In the genomic region with DNA sequence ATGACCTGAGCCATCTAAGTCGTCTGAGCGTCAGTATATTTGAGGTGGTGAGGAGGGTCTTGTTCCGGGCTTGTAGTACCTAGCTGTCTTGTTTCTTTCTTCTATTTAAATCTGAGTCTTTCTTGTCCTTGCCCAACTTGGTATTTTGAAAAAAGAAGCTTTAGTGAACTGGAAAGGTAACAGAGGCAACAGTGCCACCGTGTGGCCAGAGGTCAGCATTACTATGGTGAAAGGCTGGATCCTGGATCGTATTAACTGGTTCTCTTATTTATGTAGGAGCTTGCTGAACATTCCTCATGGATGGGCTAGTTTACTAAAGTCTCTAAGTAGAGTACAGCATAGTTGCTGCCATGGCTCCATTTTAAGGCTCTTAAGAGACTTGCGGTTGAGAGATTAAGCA, we compare ENCODE assay signal across 8 mouse cellular contexts. TPM values are rescaled to one million over a fixed set of nuclear protein-coding genes. Genes with fewer than 3 reads are reported as not detected.
A peak's percentile ranks its signal among the peaks of the same experiment; 100 is the strongest.
DNase-seq lines count a peak whose midpoint lies in the region; ATAC-seq lines count a peak whose summit lies in the region.

No protein-coding gene starts in this region.

- no peaks in the 10 kb centered on the region for H3K4me1 ChIP-seq in midbrain, embryonic 11.5 days (ENCODE audit: control insufficient read depth, insufficient read depth, low read length)
- no peaks in the 10 kb centered on the region for H3K4me1 ChIP-seq in midbrain, embryonic 13.5 days (replicated peaks)
- no peaks in the 10 kb centered on the region for H3K4me1 ChIP-seq in embryonic facial prominence, embryonic 10.5 days
- H3K4me1 ChIP-seq in limb, embryonic 10.5 days = no peaks in the 10 kb centered on the region

- no peaks in the 10 kb centered on the region for H3K27me3 ChIP-seq in midbrain, embryonic 11.5 days (ENCODE audit: control insufficient read depth, insufficient read depth, low read length)
- H3K27me3 ChIP-seq in midbrain, embryonic 13.5 days = 0 out of 2 replicates have a peak, but pooled peaks cover 6% of the 10 kb centered on the region
- no peaks in the 10 kb centered on the region for H3K27me3 ChIP-seq in embryonic facial prominence, embryonic 10.5 days (replicated peaks; ENCODE audit: low read depth, poor library complexity, severe bottlenecking)
- no peaks in the 10 kb centered on the region for H3K27me3 ChIP-seq in limb, embryonic 10.5 days (ENCODE audit: low read depth, poor library complexity, severe bottlenecking)

- H3K4me3 ChIP-seq in midbrain, embryonic 11.5 days (ENCODE audit: low read depth, low read length) = no peak overlapping the region
- H3K4me3 ChIP-seq in midbrain, embryonic 13.5 days (replicated peaks) = no peak overlapping the region
- no peak overlapping the region for H3K4me3 ChIP-seq in embryonic facial prominence, embryonic 10.5 days
- H3K4me3 ChIP-seq in limb, embryonic 10.5 days = no peak overlapping the region

- peak; percentile 97 for DNase-seq in midbrain, embryonic 11.5 days (ENCODE audit: low spot score, missing footprints)
- DNase-seq in adrenal gland, postnatal 25 days = peak; percentile 83
- peak; percentile 79 for DNase-seq in embryonic facial prominence, embryonic 10.5 days (ENCODE audit: low spot score)
- DNase-seq in induced T-regulatory cell, adult 2 months (ENCODE audit: low read depth) = peak; percentile 86
- DNase-seq in limb, embryonic 10.5 days (ENCODE audit: low spot score) = peak; percentile 85
- DNase-seq in retina, embryonic 14.5 days (ENCODE audit: low spot score) = peak; percentile 89
- DNase-seq in urinary bladder, postnatal 10 days (ENCODE audit: low spot score) = peak; percentile 27

- no peak overlapping the region for H3K4me2 ChIP-seq in midbrain, embryonic 11.5 days
- H3K4me2 ChIP-seq in midbrain, embryonic 13.5 days (replicated peaks) = no peak overlapping the region

- no peaks in the 10 kb centered on the region for H3K9me3 ChIP-seq in midbrain, embryonic 11.5 days (ENCODE audit: control insufficient read depth, low read length)
- H3K9me3 ChIP-seq in midbrain, embryonic 13.5 days = no peaks in the 10 kb centered on the region
- H3K9me3 ChIP-seq in embryonic facial prominence, embryonic 10.5 days = no peaks in the 10 kb centered on the region
- no peaks in the 10 kb centered on the region for H3K9me3 ChIP-seq in limb, embryonic 10.5 days (replicated peaks)

- ATAC-seq in midbrain, embryonic 11.5 days (ENCODE audit: low FRiP score) = no peak
- ATAC-seq in midbrain, embryonic 13.5 days = no peak

- H3K9ac ChIP-seq in midbrain, embryonic 11.5 days (ENCODE audit: low read length) = no peak overlapping the region
- no peak overlapping the region for H3K9ac ChIP-seq in midbrain, embryonic 13.5 days (replicated peaks)

- H3K36me3 ChIP-seq in midbrain, embryonic 11.5 days (ENCODE audit: control insufficient read depth, insufficient read depth, low read length) = no peaks in the 10 kb centered on the region
- no peaks in the 10 kb centered on the region for H3K36me3 ChIP-seq in midbrain, embryonic 13.5 days
- H3K36me3 ChIP-seq in embryonic facial prominence, embryonic 10.5 days (replicated peaks) = no peaks in the 10 kb centered on the region
- no peaks in the 10 kb centered on the region for H3K36me3 ChIP-seq in limb, embryonic 10.5 days

- no peak overlapping the region for H3K27ac ChIP-seq in midbrain, embryonic 11.5 days (ENCODE audit: low read depth, low read length)
- no peak overlapping the region for H3K27ac ChIP-seq in midbrain, embryonic 13.5 days
- H3K27ac ChIP-seq in embryonic facial prominence, embryonic 10.5 days (replicated peaks) = no peak overlapping the region
- no peak overlapping the region for H3K27ac ChIP-seq in limb, embryonic 10.5 days

- 18% methylated on average over 6 of the region's 6 CpGs for WGBS in midbrain, embryonic 11.5 days
- 20% methylated on average over 6 of the region's 6 CpGs for WGBS in midbrain, embryonic 13.5 days
- 17% methylated on average over 6 of the region's 6 CpGs for WGBS in embryonic facial prominence, embryonic 10.5 days
- 29% methylated on average over 6 of the region's 6 CpGs for WGBS in limb, embryonic 10.5 days

RNA-seq across cellular contexts. Expression of a gene that starts 23.5 kb away (rescaled TPM):
- polyA plus RNA-seq in midbrain, embryonic 11.5 days (2014; fragmentation: Nextera tagmentation; extraction: Ambion mirVana) = 10.2 and 10.8 TPM in 2 replicates
- polyA plus RNA-seq in midbrain, embryonic 13.5 days (2015; fragmentation: Nextera tagmentation; extraction: Ambion mirVana) = 10.7 and 11.4 TPM in 2 replicates
- total RNA-seq in adrenal gland, postnatal 25 days (2021) = 38.3 and 41.2 TPM in 2 replicates
- 10.3 and 10.8 TPM in 2 replicates for polyA plus RNA-seq in embryonic facial prominence, embryonic 10.5 days (2016; fragmentation: Nextera tagmentation; extraction: Ambion mirVana)
- polyA plus RNA-seq in limb, embryonic 10.5 days (2016; fragmentation: Nextera tagmentation; extraction: Ambion mirVana) = 9.0 and 11.1 TPM in 2 replicates

Comparison
In these comparisons a context has a peak if more than half of its experiments do, and no peak if none do; other contexts are left out.
1. DNase-seq: peak in every context shown above with its lines; median percentile 97 in midbrain, embryonic 11.5 days; 89 in retina, embryonic 14.5 days; 86 in induced T-regulatory cell, adult 2 months; 85 in limb, embryonic 10.5 days; 83 in adrenal gland, postnatal 25 days; 79 in embryonic facial prominence, embryonic 10.5 days; 27 in urinary bladder, postnatal 10 days.